Mouse (Mus musculus) thymus, postnatal 0 days (tissue): ENCODE data around the gene Mapk14. TPM values are rescaled to one million over a fixed set of nuclear protein-coding genes. Genes with fewer than 3 reads are reported as not detected.
"Not testable (repeated sequence)": the region's sequence is repeated elsewhere in the genome, so short reads cannot be mapped to it uniquely, and the experiment has no call there.

Experiments used
- DNase-seq: peaks from one replicate; pipeline ENCODE4 v3.0.0-alpha.2; 2015; ENCODE audit warnings: low spot score
- polyA plus RNA-seq: library from polyadenylated mRNA; unstranded; fragments of >200 nt; fragmentation: Nextera tagmentation; extraction: Ambion mirVana; gene quantifications from 2 replicates; pipeline ENCODE4 v1.2.1, GENCODE M21; 2015

Mapk14 gene
- polyA plus RNA-seq, 1 experiment from 2014 or later = 45.7 TPM

GRCm38 (mm10) chr17:28736486-28736885 lies 45.4 kb downstream of the Mapk14 start:
- DNase-seq = peak; percentile 37

DNA sequence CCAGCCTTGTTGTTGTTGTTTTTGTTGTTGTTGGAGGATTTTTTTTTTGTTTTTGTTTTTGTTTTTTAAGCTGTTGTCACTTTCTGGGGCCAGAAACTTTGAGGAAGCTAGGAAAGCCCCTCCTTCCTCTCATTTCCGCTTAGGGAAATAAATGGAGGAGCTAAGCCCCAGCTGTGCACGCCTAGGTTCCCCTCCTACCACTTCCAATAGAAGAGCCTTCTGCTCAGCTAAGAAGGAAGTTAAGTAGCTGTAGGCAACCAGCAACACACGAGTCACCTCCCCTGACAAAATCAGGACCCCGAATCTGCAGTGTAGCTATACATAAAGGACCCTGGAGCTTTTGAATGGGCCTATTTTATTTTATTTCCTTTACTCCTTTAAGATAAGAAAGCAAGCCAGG lies 46.8 kb downstream of the Mapk14 start:
- no peak for DNase-seq

DNA sequence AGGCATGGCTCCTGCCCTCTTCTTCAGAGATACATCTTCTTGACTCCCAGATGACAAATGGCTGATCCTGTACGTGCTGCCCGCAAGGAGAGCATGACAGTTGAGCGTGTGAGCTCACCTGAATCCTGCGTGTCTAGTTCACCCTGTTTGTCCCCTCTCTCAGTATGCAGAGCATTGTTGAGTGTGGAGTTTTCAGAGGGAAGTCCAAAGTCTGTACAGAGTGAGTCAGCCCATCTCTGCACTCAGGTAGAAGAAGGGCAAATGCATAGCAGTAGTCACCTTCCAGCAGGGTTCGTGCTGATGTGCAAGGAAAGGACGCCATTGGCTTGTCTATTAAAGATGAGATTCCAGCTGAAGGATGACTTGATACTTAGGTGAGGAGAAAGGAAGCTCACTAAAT lies 48.1 kb downstream of the Mapk14 start:
- DNase-seq = no peak

- no peak for DNase-seq
These were observed 52.2 kb downstream of the Mapk14 start for GRCm38 (mm10) chr17:28743145-28743866.

GRCm38 (mm10) chr17:28743916-28744315 lies 52.8 kb downstream of the Mapk14 start:
- DNase-seq = peak; percentile 4

DNA sequence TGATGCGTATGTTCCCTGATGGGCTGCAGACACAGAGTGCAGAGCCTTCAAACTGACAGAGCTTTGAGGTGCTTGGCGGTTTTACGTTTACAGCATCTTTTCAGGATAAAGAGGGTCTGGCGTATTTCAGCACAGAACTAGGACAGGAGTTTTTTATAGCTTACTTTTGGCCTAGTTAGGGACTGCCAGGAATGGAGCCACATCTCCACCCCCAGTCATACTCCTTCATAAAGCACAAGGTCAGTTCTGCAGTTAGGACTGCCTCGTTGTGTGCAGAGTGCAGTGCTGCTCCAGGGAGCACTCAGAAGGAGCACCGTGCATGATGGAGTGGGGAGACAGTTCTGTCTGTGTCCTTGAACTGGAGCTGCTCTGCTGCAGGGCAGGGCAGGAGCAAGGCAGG lies 54.6 kb downstream of the Mapk14 start:
- DNase-seq = no peak

GRCm38 (mm10) chr17:28748001-28748400 lies 56.9 kb downstream of the Mapk14 start:
- DNase-seq = no peak

DNA sequence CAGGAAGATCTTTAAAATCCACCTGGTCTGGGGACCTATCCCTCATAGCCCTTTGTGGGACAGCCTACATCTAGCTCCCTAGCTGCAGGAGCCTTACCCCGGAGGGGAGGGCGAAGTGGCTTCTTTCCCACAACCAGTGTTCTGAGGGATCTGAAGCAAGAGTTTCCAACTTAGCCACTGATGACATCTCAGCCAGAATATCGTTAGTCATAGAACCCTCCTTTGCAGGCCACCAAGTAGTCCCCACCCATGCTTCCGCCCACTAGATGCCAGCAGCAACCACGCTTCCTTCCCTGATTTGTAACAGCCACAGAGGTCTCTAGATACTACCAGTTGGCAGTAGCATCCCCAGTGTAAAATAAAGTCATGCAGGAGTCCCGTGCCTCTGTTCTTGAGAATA lies 59.5 kb downstream of the Mapk14 start:
- peak; percentile 25 for DNase-seq

DNA sequence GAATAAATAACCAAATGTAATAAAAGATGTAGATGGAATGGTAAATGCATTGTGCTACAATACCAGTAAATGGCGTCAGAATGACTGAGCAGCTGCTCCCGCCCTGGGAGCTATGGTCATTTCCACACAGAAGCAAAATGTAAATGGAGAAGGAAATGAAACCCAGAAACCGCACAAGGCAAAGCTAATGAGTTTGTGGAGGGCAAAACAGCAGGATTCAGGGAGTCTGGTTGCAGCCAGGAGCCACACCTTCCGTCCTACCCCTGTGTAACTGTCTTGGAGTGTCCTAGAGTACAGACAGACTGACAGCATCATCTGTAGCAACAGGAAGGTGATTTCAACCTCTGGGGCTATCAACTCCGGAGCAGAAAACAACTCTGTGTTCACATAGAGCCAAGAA lies 65.3 kb downstream of the Mapk14 start:
- no peak for DNase-seq

- DNase-seq = no peak
These were observed 66.3 kb downstream of the Mapk14 start for GRCm38 (mm10) chr17:28757470-28757869.

DNA sequence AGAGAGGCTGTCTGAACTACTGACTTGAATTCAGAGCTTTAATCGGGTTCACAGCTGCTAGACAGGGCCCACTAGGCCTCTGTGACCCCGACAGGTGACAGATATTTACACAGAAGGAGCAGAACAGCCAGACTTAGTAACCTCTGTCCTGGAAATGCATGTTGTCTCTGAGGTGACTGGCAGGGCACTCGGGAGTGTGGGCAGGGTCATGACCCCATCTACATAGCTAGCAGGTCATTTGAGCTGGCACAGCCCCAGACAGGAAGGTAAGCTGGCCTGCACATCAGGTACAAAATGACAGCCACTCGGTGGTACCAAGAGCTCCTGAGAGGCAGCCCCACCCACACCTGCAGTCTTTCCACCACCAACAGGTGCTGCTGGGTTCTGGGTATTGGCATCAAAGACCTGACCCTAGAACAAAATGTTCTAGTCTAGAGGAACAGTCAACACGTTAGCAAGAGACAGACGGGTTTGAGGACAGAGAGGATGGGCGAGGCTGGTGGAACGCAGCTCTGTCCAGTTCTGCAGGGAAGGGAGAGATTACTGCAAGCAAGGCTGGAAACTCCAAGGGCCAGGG lies 69.7 kb downstream of the Mapk14 start:
- DNase-seq = no peak

DNA sequence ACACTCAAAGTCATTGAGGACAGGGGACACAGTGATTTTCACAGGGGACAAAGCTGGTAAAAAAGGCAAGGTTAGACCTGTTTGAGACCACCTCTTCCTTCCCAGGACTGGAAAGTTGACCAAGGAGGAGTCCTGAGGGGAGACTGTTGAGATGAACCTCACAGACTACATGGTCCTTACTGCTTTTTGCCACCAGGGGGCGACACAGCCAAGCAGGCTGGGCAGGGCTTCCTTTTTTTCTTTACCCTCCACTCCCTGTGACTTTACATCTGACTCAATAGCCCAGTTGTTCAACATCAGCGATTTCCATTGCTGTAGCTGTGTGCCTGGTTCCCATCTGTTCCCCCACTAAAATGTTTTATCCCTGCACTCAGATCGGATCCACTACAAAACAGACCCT lies 70.7 kb downstream of the Mapk14 start:
- peak; percentile 69 for DNase-seq

DNA sequence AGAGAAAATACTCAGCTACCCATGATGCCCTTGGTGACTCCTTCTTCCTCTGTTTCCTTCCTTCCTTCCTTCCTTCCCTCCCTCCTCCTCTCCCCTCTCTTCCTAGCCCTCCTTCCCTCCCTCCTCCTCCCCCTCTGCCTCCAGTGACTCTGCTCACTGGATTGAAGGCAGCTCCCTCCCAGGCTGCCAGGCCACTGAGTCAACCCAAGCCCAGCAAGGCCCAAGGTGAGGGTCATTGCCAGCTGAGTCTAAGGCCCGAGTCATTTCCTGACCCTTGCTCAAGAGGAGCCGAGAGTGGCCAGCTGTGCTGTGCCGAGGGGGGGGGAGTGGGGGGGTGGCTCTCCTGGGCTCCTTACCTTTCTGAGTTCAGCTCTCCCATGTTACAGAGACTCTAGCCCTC lies 75.1 kb downstream of the Mapk14 start:
- no peak for DNase-seq

DNA sequence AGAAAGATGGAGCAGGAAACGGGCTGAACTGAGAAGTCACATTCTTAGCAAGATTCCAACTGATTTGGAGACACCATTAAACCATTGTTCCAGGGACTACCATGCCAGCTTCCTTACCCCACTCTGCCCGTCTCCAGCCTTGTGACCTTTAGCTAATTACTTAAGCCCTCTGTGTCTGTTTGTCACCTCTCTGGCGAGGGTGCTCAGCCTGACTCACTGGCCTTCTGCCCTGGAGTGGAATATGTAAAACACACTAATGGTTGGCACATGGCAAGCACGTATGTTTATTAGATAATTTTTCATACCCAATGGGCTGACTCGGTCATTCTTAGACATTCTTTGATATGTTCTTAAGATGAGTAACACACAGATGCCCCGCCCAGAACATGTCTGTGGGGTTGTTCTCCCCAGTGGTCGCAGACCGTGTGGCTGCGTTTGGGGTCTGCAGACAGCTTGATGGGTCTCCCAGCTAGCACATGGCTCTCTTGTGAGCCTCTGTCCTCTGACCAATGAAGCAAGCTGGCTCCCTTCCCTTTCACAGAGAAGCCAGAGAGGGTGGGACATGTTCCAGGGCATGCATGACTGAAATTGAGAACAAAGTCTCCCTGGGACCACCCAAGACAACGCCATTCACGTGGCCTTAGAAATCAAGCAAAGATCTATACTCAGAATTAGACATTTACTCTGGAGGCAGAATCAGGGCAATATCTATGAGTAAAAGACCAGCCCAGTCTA lies 75.8 kb downstream of the Mapk14 start:
- no peak for DNase-seq

GRCm38 (mm10) chr17:28769121-28769874 lies 78.2 kb downstream of the Mapk14 start, which contains the start of gene Mapk13:
Gene Mapk13, plus strand, starts transcription at chr17:28769297.
- peak; percentile 58 for DNase-seq

DNA sequence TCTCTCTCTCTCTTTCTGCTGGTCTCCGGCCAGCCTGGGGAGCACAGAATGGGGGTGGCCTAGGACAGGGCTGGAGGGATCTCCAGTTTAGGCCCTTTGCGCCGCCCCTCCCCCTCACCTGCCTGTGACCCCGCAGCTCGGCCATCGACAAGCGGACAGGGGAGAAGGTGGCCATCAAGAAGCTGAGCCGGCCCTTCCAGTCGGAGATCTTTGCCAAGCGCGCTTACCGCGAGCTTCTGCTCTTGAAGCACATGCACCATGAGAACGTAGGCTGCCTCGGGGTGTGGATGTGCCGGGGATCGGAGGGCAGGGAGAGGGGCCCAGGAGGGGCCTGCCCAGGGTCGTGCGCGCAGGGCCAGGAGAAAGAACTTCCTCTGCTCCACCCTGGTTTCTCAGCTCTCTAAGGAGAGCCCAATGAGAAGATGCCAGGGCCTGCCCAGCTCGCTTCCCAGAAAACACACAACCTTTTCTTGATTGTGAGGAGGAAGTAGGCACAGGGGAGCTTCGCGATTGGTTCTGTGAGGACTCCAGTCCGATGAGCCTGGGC lies 78.8 kb downstream of the Mapk14 start:
- DNase-seq = no peak

- DNase-seq = no peak
These were observed 80.2 kb downstream of the Mapk14 start for GRCm38 (mm10) chr17:28771289-28771688.

DNA sequence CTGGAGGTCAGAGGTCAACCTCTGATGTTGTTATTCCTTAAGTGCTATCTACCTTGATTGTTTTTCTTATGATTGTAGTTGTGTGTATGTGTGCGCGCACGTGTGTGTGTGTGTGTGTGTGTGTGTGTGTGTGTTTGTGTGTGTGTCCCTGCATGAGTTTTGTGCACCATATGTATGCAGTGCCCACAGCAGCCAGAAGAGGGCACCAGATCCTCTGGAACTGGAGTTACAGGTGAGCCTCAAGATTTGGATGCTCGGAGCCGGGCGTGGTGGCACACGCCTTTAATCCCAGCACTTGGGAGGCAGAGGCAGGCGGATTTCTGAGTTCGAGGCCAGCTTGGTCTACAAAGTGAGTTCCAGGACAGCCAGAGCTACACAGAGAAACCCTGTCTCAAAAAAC lies 83.2 kb downstream of the Mapk14 start:
- DNase-seq = not testable (repeated sequence)

DNA sequence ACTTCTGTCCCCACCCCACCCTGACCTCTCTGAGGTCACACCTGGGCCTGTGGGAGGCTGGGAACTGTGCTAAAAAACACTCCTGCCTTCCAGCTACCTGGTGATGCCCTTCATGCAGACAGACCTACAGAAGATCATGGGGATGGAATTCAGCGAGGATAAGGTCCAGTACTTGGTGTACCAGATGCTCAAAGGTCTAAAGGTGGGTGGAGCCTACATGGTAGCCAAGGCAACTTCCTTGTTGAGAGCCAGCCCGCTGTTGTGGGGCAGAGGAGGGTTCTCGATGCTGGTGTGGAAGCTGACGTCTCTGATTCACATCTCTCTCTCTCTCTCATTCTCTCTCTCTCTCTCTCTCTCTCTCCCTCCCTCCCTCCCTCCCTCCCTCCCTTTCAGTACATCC lies 84.0 kb downstream of the Mapk14 start:
- no peak for DNase-seq

GRCm38 (mm10) chr17:28776817-28777216 lies 85.7 kb downstream of the Mapk14 start:
- no peak for DNase-seq

DNA sequence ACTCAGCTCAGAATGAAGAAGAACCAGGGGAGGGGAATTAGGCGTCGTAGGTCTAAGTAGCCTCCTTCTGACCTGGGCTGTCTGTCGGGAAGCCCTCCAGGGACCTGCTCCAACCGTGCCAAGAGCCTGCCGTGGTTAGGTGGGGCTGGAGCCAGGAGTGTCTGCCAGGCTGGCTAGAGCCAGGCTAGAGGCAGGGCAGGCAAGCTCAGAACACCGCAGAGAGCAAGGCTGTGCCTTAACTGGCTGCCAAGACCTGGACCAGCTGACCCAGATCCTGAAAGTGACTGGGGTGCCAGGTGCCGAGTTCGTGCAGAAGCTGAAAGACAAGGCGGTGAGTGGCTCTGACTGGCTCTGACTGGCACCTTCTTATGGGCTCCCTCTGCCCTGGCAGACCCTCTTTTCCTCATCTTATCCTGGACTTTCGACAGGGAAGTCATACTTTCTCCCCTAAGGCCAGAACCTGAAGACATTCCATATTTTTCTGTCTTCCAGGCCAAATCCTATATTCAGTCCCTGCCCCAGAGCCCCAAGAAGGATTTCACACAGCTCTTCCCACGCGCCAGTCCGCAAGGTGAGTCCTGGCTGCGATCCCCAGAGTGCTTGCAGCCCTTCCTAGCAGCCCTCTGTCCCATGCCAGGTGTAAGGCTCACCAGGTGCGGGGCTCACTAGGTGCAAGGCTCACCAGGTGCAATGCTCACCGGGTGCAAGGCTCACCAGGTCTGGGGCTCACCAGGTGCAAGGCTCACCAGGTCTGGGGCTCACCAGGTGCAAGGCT lies 86.3 kb downstream of the Mapk14 start:
- no peak for DNase-seq
